Mouse (Mus musculus): ENCODE measurements around the gene Usp34.

DNA sequence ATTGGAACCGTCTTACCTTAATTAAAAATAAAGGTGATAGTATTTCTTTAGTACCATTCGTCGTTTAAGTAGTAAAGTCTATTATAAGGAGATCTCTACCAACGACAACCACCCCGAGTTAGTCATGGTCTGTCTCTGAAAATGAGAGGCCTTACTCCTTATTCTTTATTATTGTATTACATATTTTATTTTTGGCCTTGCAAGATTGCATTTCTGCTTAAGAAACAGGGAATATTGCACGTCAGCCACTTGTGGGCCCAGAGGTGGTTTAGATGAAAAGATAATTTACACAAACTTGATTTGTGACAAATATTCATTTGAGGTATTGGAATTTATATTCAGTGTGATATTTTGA is 848 bp downstream of the Usp34 start:
- no peak for TF ChIP-seq POLR2A (IDR thresholded peaks at IDR 0.05; ENCODE audit: borderline replicate concordance, insufficient read depth, low read length)
- no peak for TF ChIP-seq CTCF (IDR thresholded peaks at IDR 0.05; ENCODE audit: borderline replicate concordance, insufficient read depth, low read depth, low read length)

All from cerebellum, adult 2 months (tissue).